Mouse (Mus musculus): Measurements from ENCODE around the gene Cd300lg.

DNA sequence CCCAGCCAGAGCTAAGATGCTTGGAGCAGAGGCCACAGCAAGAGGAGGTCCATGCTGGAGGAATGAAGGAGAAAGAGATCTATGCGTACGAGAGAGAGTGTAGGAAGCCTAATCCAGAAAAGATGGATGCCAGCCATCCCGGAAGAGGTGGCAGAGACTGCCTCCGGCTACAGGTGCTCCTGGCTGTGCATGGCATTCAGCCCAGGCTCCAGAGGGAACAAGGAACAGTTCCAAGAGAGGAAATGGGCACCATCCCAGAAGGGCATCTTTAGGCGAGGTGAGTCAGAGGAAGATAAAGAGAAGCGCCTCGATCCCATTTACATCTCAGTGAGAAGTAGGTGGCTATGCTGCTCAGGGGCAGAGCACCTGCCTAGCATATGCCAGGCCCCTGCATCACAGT lies 10.2 kb upstream of the Cd300lg start:
- TF ChIP-seq POLR2A (IDR thresholded peaks at IDR 0.05; ENCODE audit: control insufficient read depth, extremely low read depth, insufficient read depth, low read length, poor library complexity): no peak
- no peak for TF ChIP-seq CTCF (IDR thresholded peaks at IDR 0.05; ENCODE audit: borderline replicate concordance, control insufficient read depth, extremely low read depth, insufficient read depth, low read length, poor library complexity)
